Mouse (Mus musculus) hematopoietic stem cell, adult 5-6 weeks (primary cell): Measurements from ENCODE around the gene Cd22. TPM values are rescaled to one million over a fixed set of nuclear protein-coding genes. Genes with fewer than 3 reads are reported as not detected.
"Not testable (repeated sequence)": the region's sequence is repeated elsewhere in the genome, so short reads cannot be mapped to it uniquely, and the experiment has no call there.

Experiments
- ATAC-seq, 2 experiments: fragments of 125-278 bp in 1 of 2; replicated peaks in 1 of 2; 2 replicates each; pipeline ENCODE4 v1.8.0; 2016 to 2017; ENCODE audit warnings: inconsistent platforms in 2 of 2, mild to moderate bottlenecking in 2 of 2, moderate number of reproducible peaks in 2 of 2, low read depth in 1 of 2, moderate TSS enrichment in 1 of 2; ENCODE audit not compliant: low FRiP score in 2 of 2, poor library complexity in 2 of 2, severe bottlenecking in 2 of 2, insufficient read depth in 1 of 2, low TSS enrichment in 1 of 2
- total RNA-seq: library from RNA; stranded (forward); fragments of 172-1452, 232-1000 nt; gene quantifications from 2 replicates; pipeline ENCODE4 v1.2.3, GENCODE M21; 2017

The Cd22 gene
- total RNA-seq, 1 experiment from 2014 or later = not detected

DNA sequence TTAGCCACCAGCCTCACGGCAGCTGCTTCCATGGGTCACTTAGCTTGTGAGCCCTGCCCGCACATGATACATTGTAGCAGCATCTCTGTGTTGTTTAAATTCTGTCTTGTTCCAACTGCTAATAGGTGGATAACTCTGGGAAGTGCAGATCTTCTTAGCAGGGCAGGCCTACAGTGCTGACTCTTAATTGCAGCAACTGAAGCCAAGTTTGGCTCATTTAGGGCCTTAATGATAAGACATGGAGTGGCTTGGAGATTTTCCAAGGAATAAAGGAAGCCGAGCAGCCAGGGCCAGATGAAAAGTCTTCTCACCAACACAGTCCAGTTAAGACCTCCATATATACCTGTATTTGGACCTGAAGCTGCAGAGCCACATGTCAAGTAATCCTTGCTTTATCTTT is 39.8 kb downstream of the Cd22 start:
- ATAC-seq = no peak

DNA sequence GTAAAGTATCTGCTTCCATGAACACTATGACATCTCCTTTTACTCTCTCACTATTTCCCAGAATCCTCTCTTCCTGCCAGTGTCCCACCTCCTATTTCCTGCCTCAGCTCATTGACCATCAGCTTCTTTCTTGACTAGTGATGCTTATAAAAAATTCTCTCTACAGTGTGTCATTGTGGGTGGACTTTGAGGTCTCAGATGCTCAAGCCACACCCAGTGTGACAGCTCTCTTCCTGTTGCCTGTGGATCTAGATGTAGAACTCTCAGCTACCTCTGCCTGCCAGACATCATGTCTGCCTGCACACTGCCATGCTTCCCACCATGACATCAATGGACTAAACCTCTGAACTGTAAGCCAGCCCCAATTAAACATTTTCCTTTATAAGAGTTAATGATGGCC is 42.9 kb downstream of the Cd22 start:
- no peak for ATAC-seq

DNA sequence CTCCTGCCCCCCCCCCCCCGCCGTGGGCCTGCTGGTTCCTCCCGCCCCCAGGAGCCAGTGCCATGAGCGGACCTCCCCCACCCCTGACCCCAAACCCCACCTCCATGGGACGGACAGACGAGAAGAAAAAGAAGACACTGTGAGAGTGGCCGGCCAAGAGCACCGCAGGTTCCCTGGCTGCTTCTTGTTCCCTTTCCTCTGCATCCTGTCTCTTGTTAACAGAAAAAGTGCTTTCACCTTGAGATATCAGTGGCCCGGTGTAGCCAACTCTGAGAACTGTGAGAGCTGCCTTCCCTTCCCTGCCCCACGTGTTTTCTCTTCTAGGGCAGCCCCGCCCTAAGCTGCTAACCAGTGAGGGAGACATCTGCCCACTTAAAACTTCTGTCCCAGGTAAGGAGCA is 47.5 kb downstream of the Cd22 start:
- peak; percentile 14 to 27; a peak in 1 of 4 replicates for ATAC-seq

DNA sequence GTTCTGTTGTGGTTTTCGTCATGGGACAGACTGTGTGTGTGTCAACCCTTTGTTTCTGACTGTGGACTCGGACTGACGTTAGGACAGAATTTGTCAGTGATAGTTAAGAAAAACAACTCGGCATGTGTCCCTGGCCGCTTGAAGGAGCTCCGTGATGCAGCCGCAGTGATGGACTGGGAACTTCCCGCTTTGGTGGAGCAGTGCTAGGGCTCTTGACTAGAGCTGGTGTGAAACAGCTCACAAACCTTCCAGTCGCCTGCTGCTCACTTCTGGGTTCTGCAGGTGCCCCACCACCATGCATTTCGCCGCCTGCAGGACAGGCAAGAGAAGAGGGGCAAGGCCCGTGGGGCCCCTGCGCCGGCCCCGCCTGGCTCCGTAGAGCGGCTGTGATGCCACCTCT is 47.9 kb downstream of the Cd22 start:
- ATAC-seq = peak; percentile 49 to 51; a peak in 2 of 4 replicates

DNA sequence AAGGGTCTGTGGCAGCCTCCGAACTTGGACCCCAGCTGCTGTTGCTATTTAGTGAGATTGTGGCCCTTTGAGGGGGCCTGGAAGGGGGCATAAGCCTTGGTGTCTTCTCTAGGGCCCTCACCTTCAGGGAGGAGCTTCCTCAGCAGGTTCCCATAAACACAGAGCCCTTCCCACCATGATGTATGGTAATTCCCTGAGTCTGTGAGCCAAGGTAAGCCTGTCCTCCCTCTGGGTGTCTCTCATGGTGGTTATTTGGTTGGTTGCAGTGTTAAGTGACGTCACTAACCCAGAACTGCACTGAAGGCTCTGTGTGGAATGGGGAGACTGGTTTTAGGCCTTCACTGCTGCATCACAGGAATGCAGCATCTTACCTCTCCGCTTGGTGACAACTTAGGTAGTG is 50.7 kb downstream of the Cd22 start:
- no peak for ATAC-seq

DNA sequence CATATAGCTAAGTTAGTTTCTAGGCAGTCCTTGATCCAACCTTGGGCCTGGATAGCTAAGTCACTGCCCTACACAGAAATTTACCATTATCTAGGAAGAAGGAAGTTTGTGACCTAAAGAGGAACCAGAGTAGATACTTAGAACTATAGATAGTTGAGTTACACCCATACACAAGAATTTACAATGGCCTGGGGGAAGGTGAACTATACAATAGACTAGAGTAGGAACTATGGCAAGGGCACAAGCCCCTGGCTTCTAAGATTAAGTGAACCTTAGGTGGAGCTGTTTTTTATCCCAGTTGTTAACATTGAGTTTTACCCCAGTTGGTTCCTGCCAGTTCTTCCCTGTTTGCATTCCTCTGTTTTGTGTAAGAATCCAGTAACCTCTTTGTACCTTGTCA is 51.3 kb downstream of the Cd22 start:
- ATAC-seq = not testable (repeated sequence)

DNA sequence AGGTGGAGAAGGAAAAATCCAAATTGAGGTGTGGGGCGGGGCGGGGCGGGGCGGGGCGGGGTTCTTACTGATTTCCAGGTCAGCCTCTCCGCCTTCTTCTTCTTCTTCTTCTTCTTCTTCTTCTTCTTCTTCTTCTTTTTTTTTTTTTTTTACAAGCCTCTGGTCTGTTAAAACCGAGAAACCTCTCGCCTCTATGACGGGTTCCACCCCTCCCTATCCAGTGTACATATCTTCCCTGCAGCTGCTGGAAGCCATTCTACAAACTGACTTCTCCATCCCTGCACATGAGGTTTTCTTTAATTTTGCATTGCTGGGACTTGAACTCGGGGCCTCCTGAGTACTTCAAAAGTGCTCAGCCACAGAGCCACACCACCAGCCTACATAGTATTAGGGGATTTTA is 53.5 kb downstream of the Cd22 start:
- no peak for ATAC-seq

DNA sequence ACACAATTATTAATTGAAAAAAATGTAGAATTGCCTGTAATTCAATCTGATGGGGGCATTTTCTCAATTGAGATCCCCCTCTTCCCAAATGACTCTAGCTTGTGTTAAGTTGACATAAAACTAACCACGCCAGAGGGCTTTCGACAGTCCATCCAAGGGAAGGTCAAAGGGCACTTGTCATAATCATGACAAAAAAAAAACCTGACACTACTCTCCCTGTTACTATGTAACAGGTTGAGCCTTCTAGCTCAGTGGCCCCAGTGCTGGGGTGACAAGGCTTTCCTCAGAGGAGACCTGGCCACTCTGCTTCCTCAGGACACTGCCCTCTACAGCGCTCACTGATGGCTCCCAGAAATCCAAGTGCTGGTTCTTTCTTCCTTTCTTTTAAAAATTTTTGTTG is 55.8 kb downstream of the Cd22 start:
- no peak for ATAC-seq

DNA sequence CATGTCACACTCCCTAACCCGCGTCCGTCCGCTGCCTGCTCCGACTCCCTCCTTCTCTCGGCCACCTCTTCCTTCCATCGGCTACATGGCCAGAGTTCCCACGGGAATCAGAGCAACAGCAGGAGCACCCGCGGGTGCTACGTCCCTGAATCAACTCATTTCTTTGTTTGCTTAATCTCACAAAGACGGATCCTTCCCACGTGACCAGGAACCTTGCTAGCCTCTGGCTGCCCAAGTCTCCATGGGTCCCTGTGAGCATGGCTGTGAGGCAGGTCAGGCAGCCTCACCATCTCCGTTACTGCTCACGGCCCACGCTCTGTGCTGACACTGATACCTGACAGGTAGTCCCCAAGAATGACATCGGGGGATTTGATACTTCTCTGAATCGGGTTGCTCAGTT is 56.5 kb downstream of the Cd22 start, which contains the start of gene Ffar2:
TSS of gene Ffar2 (minus strand) at position 101 of the 400 bp plus-strand sequence.
- no peak for ATAC-seq

DNA sequence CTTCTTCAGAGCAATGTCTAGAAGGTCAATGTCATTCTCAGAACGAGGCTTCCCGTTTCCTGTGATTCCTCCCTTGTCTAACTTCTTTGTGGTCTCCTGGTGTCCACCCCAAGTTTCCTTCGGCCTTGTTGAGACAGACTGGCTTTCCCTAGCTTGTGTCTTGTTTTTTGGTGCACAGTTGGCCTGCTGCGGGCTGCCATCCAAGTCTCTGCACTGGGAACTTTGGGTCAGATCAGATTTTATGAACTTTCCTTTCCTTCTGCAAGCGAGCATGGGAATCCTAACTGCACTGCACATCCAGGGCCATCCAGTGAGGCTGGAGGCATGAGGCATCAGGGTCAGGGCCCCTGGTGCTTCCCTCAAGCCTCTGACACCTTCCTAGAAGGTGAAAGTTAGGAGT is 58.6 kb downstream of the Cd22 start:
- ATAC-seq = no peak

DNA sequence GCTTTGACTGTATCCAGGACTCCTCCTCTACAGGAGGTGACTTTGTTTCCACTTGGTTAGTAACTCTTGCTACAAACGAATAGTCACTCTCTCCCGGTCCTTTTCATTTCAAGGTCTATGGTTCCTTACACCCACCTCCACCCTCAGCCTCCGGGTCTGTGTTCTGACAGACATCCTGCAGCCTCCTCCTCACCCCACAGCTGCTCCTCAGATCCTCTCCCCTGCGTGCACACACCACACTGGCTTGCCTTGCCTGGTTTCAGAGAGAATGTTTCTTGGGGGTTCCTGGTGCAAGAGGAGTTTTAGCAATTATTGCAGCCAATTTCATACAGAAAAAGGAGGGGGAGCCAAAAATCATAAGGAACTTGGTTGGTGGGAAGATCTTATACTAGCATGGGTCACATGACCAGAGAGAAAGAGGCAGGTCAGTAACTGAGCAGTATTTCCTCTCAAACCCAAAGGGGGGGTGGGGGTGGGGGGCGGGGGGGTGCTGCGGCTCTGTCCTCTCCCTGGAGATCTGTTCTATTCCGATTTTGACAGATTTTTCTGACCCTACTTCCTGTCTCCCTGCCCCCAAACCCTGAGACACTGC is 59.2 kb downstream of the Cd22 start:
- peak; percentile 61 to 62 for ATAC-seq

DNA sequence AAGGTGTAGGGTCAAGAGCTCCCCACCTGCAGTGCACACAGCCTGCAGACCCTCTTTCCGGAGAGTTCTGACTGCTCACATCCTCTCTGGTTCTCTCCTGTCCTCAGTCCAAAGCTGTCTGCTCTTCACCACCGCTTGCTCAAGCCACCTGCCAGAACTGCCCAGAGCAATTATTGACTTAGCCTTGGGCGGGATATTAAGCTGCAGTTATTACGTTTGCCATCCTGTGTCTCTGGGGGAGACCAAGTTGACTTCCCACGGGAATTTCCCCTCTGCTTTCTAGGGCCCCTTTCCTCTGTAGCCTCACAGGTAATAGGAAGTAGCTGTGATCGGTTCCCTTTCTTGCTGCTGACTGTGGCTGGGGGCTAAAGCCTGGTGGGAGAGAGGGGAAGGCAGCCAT is 60.0 kb downstream of the Cd22 start:
- ATAC-seq = 0 out of 4 replicates have a peak, but pooled peaks of 1 of the 2 experiments have one; percentile 18

Other genes with a start within 250 kb of the Cd22 start
- gene Etv2, start 244.5 kb downstream of the Cd22 start, total RNA-seq = not detected in 2 replicates
- gene Rbm42, start 230.0 kb downstream of the Cd22 start, total RNA-seq = 17.5 and 44.4 TPM in 2 replicates
- 16.2 and 20.0 TPM in 2 replicates for gene Haus5, start 215.3 kb downstream of the Cd22 start, total RNA-seq
- gene Pmis2, start 208.7 kb downstream of the Cd22 start, total RNA-seq = not detected in 2 replicates
- gene 2200002J24Rik, start 181.4 kb downstream of the Cd22 start, total RNA-seq = not detected in 2 replicates
- gene Atp4a, start 168.1 kb downstream of the Cd22 start, total RNA-seq = 0.25 TPM in 1 of 2 replicates, not detected in the other
- 34.0 and 38.9 TPM in 2 replicates for gene Tmem147, start 150.8 kb downstream of the Cd22 start, total RNA-seq
- not detected in 2 replicates for gene Gapdhs, start 136.7 kb downstream of the Cd22 start, total RNA-seq
- 0.25 and 2.8 TPM in 2 replicates for gene Sbsn, start 128.9 kb downstream of the Cd22 start, total RNA-seq
- 5.8 TPM in 1 of 2 replicates, not detected in the other for gene Dmkn, start 116.6 kb downstream of the Cd22 start, total RNA-seq
- not detected in 2 replicates for gene Krtdap, start 92.4 kb downstream of the Cd22 start, total RNA-seq
- 31.8 and 42.8 TPM in 2 replicates for gene Ffar2, start 56.6 kb downstream of the Cd22 start, total RNA-seq
- gene Ffar3, start 24.2 kb downstream of the Cd22 start, total RNA-seq = not detected in 2 replicates
- gene Ffar1, start 18.8 kb downstream of the Cd22 start, total RNA-seq = not detected in 2 replicates
- 0.38 TPM in 1 of 2 replicates, not detected in the other for gene Mag, start 34.5 kb upstream of the Cd22 start, total RNA-seq
- gene Hamp2, start 44.3 kb upstream of the Cd22 start, total RNA-seq = not detected in 2 replicates
- gene Hamp, start 63.7 kb upstream of the Cd22 start, total RNA-seq = not detected in 2 replicates
- 120 and 164 TPM in 2 replicates for gene Usf2, start 76.5 kb upstream of the Cd22 start, total RNA-seq
- 1.2 and 2.4 TPM in 2 replicates for gene Lsr, start 93.1 kb upstream of the Cd22 start, total RNA-seq
- gene Fam187b, start 93.4 kb upstream of the Cd22 start, total RNA-seq = not detected in 2 replicates
- 383 and 391 TPM in 2 replicates for gene Fxyd5, start 162.1 kb upstream of the Cd22 start, total RNA-seq
- gene Fxyd7, start 171.1 kb upstream of the Cd22 start, total RNA-seq = 2.2 TPM in 1 of 2 replicates, not detected in the other
- gene Fxyd1, start 176.9 kb upstream of the Cd22 start, total RNA-seq = 2.7 and 15.3 TPM in 2 replicates
- not detected in 2 replicates for gene Lgi4, start 179.0 kb upstream of the Cd22 start, total RNA-seq
- gene Fxyd3, start 196.4 kb upstream of the Cd22 start, total RNA-seq = not detected in 2 replicates
- 4.3 and 13.0 TPM in 2 replicates for gene Hpn, start 234.9 kb upstream of the Cd22 start, total RNA-seq
- gene Scn1b, start 246.7 kb upstream of the Cd22 start, total RNA-seq = 4.8 and 6.6 TPM in 2 replicates